Mouse (Mus musculus) monocyte, adult 59 days (primary cell): ENCODE results near the gene Prss16. TPM values are rescaled to one million over a fixed set of nuclear protein-coding genes. Genes with fewer than 3 reads are reported as not detected.

ENCODE experiments used
- total RNA-seq, 2 experiments: library from RNA; stranded (reverse); gene quantifications; one replicate each; pipeline ENCODE4 v1.2.4; 2023

The Prss16 gene
- total RNA-seq: not detected

GRCm38 (mm10) chr13:22009642-22010041 lies at the start of gene Prss16:
TSS of gene Prss16 (minus strand) at chr13:22009742.

GRCm38 (mm10) chr13:22042568-22043502 lies 33.3 kb upstream of the Prss16 start, which contains the start of the genes Hist1h2ag and Hist1h2bj:
TSS of gene Hist1h2ag (minus strand) at chr13:22042944.
TSS of gene Hist1h2bj (plus strand) at chr13:22043214.

GRCm38 (mm10) chr13:22041142-22041536 lies 31.6 kb upstream of the Prss16 start, which contains the start of gene Hist1h4i:
TSS of gene Hist1h4i (minus strand) at chr13:22041362.

GRCm38 (mm10) chr13:22035267-22036148 lies 26.0 kb upstream of the Prss16 start, which contains the start of the genes Hist1h2ah and Hist1h2bk:
TSS of gene Hist1h2ah (minus strand) at chr13:22035568.
TSS of gene Hist1h2bk (plus strand) at chr13:22035870.

GRCm38 (mm10) chr13:21980981-21981802 lies 28.4 kb downstream of the Prss16 start, which contains the start of gene Pom121l2:
TSS of gene Pom121l2 (plus strand) at chr13:21981194.

Other genes starting within 250 kb of the Prss16 start
- 100 to 1,000 TPM in 1 of 2 experiments, 10 to 100 TPM in 1; 97.5 to 117 TPM for gene Hist1h1b, start 229.1 kb downstream of the Prss16 start, total RNA-seq
- gene Hist1h3i, start 226.4 kb downstream of the Prss16 start, total RNA-seq: 100 to 1,000 TPM; 136 to 153 TPM
- gene Hist1h2an, start 222.5 kb downstream of the Prss16 start, total RNA-seq: 10 to 100 TPM; 24.1 to 24.2 TPM
- 10 to 100 TPM; 19.4 to 40.1 TPM for gene Hist1h2bp, start 222.3 kb downstream of the Prss16 start, total RNA-seq
- 100 to 1,000 TPM; 150 to 156 TPM for gene Hist1h2bq, start 199.5 kb downstream of the Prss16 start, total RNA-seq
- gene Hist1h2ao, start 199.3 kb downstream of the Prss16 start, total RNA-seq: 100 to 1,000 TPM; 303 to 332 TPM
- gene Hist1h4m, start 198.0 kb downstream of the Prss16 start, total RNA-seq: 100 to 1,000 TPM; 127 to 412 TPM
- 100 to 1,000 TPM in 1 of 2 experiments, 10 to 100 TPM in 1; 44.0 to 264 TPM for gene Hist1h4n, start 177.5 kb downstream of the Prss16 start, total RNA-seq
- gene Hist1h2ap, start 176.2 kb downstream of the Prss16 start, total RNA-seq: 10 to 100 TPM; 29.1 to 43.8 TPM
- 100 to 1,000 TPM; 156 to 160 TPM for gene Hist1h2br, start 176.0 kb downstream of the Prss16 start, total RNA-seq
- under 1 TPM; 0.37 to 0.85 TPM for gene Zfp184, start 64.6 kb downstream of the Prss16 start, total RNA-seq
- gene Pom121l2, start 28.5 kb downstream of the Prss16 start, total RNA-seq: not detected
- gene Hist1h2ah, start 25.8 kb upstream of the Prss16 start, total RNA-seq: 10 to 100 TPM in 1 of 2 experiments, 1 to 10 TPM in 1; 6.2 to 21.1 TPM
- gene Hist1h2bk, start 26.1 kb upstream of the Prss16 start, total RNA-seq: 10 to 100 TPM; 41.1 to 44.2 TPM
- gene Hist1h4i, start 31.6 kb upstream of the Prss16 start, total RNA-seq: 100 to 1,000 TPM in 1 of 2 experiments, 10 to 100 TPM in 1; 97.7 to 127 TPM
- gene Hist1h2ag, start 33.2 kb upstream of the Prss16 start, total RNA-seq: 10 to 100 TPM; 48.0 to 57.6 TPM
- gene Hist1h2bj, start 33.5 kb upstream of the Prss16 start, total RNA-seq: 10 to 100 TPM; 87.4 to 91.5 TPM
- gene Vmn1r188, start 74.7 kb upstream of the Prss16 start, total RNA-seq: not detected
- not detected for gene Vmn1r189, start 96.1 kb upstream of the Prss16 start, total RNA-seq
- gene Vmn1r191, start 174.2 kb upstream of the Prss16 start, total RNA-seq: not detected
- gene Vmn1r192, start 181.4 kb upstream of the Prss16 start, total RNA-seq: not detected
- not detected for gene Vmn1r193, start 213.4 kb upstream of the Prss16 start, total RNA-seq
- gene Vmn1r194, start 234.5 kb upstream of the Prss16 start, total RNA-seq: not detected